Mouse (Mus musculus): ENCODE results near the gene Cdc25b. TPM values are rescaled to one million over a fixed set of nuclear protein-coding genes. Genes with fewer than 3 reads are reported as not detected.

Cdc25b gene
- total and polyA plus RNA-seq, 2 experiments from 2014 or later = 18.2 to 22.2 TPM

DNA sequence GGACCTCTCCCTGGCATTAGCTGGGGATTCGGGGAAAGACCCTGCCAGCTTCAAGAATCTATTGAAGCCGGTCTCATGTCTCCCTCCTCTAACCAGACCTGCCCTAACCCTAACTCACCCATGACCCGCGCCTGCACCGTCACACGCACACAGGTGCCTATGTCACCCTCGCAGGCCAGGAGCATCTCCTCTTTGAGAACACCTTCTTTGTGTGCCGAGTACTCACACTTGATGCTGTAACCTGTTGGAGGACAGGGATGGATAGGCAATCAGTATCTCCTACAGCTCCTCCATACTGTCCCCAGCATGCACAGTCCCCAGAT, 39.7 kb upstream of the Cdc25b start:
- Histone ChIP-seq H3K9ac (replicated peaks; ENCODE audit: low read length) (no peak overlapping the region), H3K4me2 (ENCODE audit: low read depth, low read length) (no peak overlapping the region), H3K27me3 (ENCODE audit: insufficient read depth, low read length) (no peaks in the 10 kb centered on the region), H3K27ac (no peak overlapping the region), H3K4me3 (ENCODE audit: low read length) (no peak overlapping the region), H3K4me1 (ENCODE audit: insufficient read depth, low read length) (no peaks in the 10 kb centered on the region), H3K9me3 (ENCODE audit: low read length) (no peaks in the 10 kb centered on the region), H3K36me3 (ENCODE audit: insufficient read depth, low read length) (peaks cover 55% of the 10 kb centered on the region)
- WGBS = 97% methylated on average over 8 of the region's 8 CpGs
- ATAC-seq = no peak
- TF ChIP-seq CTCF (IDR thresholded peaks at IDR 0.05; ENCODE audit: low read depth) = no peak
- no peak for DNase-seq (ENCODE audit: low spot score)

DNA sequence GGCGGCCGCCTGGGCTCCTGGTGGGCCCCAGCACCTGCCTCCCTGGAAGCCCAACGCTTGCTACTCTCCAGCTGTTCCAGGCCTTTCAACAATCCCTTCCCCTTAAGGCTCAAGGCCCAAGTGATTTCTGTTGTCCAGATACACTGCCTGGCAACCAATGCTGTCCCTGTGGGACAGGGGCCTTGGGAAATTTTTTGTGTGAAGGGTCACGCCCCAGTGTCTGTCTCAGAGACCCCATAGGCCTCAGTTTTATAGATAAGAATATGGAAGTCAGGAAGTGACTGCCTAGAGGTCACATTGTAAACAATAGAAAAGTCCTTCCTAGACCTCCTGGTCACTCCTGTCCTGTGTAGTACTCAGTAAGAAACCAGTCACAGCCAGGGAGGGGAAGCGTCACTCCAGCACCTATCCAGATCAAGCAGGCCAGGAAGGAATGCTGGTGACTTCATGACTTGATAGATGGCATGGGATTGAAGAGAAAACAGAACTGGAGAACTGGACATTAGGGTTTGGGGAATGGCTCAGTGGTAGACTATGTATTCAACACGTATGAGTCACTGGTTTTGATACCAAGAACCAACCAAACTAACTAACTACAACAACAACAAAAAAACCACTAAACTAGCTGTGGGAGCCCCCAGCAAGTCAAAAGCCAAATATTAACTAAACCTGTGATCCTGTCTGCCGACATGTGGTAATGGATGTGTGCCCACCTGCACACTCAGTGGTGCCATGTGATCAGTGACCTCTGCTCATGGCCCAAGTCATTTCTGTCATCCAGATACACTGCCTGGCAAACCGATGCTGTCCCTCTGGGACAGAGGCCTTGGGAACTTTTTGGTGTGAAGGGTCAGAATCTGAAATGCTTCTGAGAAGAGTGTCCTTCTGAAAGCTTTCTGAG, 38.1 kb upstream of the Cdc25b start:
- WGBS = 81% methylated on average over 8 of the region's 8 CpGs

DNA sequence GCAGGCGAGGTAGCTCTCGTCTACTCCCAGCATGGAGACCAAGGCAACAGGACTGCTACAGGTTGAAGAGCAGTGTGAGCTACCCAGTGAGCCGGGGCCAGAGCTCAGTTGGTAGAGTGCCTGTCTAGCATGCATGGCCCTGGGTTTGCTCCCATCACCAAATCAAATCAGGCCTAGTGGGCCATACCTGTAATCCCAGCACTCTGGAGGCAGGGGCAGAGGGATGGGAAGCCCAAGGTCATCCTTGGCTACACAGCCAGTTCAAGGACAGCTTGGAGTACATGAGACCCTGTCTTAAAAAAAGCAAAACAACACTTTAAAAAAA, 37.5 kb upstream of the Cdc25b start:
- no peak for ATAC-seq
- 91% methylated on average over 3 of the region's 3 CpGs for WGBS
- H3K9ac ChIP-seq (replicated peaks; ENCODE audit: low read length) = no peak overlapping the region
- no peak for TF ChIP-seq CTCF (IDR thresholded peaks at IDR 0.05; ENCODE audit: low read depth)
- peaks cover 68% of the 10 kb centered on the region for H3K36me3 ChIP-seq (ENCODE audit: insufficient read depth, low read length)
- H3K4me2 ChIP-seq (ENCODE audit: low read depth, low read length) = no peak overlapping the region
- no peaks in the 10 kb centered on the region for H3K27me3 ChIP-seq (ENCODE audit: insufficient read depth, low read length)
- no peak overlapping the region for H3K27ac ChIP-seq
- no peaks in the 10 kb centered on the region for H3K9me3 ChIP-seq (ENCODE audit: low read length)
- H3K4me3 ChIP-seq (ENCODE audit: low read length) = no peak overlapping the region
- no peaks in the 10 kb centered on the region for H3K4me1 ChIP-seq (ENCODE audit: insufficient read depth, low read length)
- no peak for DNase-seq (ENCODE audit: low spot score)

More for the DNA sequence above, 38.1 kb upstream of the Cdc25b start:
- H3K27me3 ChIP-seq (ENCODE audit: insufficient read depth, low read length) = no peaks in the 10 kb centered on the region
- H3K9me3 ChIP-seq (ENCODE audit: low read length) = no peaks in the 10 kb centered on the region
- DNase-seq (ENCODE audit: low spot score) (no peak), ATAC-seq (no peak)
- no peak overlapping the region for H3K27ac ChIP-seq
- no peak for TF ChIP-seq CTCF (IDR thresholded peaks at IDR 0.05; ENCODE audit: low read depth)
- no peak overlapping the region for H3K4me3 ChIP-seq (ENCODE audit: low read length)
- no peak overlapping the region for H3K4me2 ChIP-seq (ENCODE audit: low read depth, low read length)
- no peaks in the 10 kb centered on the region for H3K4me1 ChIP-seq (ENCODE audit: insufficient read depth, low read length)
- no peak overlapping the region for H3K9ac ChIP-seq (replicated peaks; ENCODE audit: low read length)
- peaks cover 68% of the 10 kb centered on the region for H3K36me3 ChIP-seq (ENCODE audit: insufficient read depth, low read length)

DNA sequence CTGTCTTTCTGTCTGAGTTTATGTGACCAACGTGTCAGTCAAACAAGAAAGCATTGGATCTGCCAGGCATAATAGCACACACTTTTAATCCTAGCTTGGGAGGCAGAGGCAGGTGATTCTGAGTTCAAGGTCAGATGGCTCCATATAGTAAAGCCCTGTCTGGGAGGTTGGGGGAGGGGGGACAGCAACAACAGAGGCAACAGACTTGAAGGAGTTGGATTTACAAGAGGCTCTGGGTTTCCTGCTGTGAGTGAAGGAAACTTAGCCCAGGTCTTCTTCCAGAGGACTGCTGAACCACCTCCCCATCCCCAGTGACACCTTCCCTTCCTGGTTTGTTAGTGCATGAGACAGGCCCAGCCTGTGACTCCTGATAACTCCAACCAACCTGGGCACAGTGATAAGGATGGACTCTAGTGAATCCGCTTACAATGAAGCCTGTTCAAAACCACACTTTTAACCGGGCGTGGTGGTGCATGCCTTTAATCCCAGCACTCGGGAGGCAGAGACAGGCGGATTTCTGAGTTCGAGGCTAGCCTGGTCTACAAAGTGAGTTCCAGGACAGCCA, 34.5 kb upstream of the Cdc25b start:
- Histone ChIP-seq H3K4me3 (ENCODE audit: low read length) (no peak overlapping the region), H3K4me1 (ENCODE audit: insufficient read depth, low read length) (no peaks in the 10 kb centered on the region), H3K9ac (replicated peaks; ENCODE audit: low read length) (no peak overlapping the region), H3K27me3 (ENCODE audit: insufficient read depth, low read length) (no peaks in the 10 kb centered on the region), H3K9me3 (ENCODE audit: low read length) (no peaks in the 10 kb centered on the region), H3K4me2 (ENCODE audit: low read depth, low read length) (no peak overlapping the region), H3K27ac (no peak overlapping the region), H3K36me3 (ENCODE audit: insufficient read depth, low read length) (peaks cover 45% of the 10 kb centered on the region)
- WGBS = 94% methylated on average over 6 of the region's 7 CpGs
- no peak for TF ChIP-seq CTCF (IDR thresholded peaks at IDR 0.05; ENCODE audit: low read depth)
- ATAC-seq (no peak), DNase-seq (ENCODE audit: low spot score) (no peak)

DNA sequence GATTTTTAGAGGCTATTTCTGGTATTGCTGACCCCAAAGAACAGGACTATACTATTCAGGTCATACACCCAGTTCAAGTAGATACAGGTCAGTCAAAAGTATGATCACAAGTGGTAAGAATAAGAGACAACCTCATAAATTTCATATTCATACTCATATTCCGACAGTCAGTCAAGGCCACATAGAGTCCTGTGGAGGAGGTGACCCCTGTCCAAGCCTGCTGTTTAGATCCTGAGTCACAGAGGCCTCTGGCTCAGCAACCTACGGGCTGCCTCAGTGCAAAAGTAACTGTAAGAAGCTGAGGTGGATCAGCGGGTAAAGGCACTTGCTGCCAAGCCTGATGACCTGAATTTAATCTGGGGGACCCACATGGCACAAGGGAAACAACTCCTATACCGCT, 32.7 kb upstream of the Cdc25b start:
- 86% methylated on average over 4 of the region's 4 CpGs for whole genome bisulfite sequencing
- ATAC-seq (no peak), DNase-seq (ENCODE audit: low spot score) (no peak)
- Histone ChIP-seq H3K36me3 (ENCODE audit: insufficient read depth, low read length) (peaks cover 27% of the 10 kb centered on the region), H3K9me3 (ENCODE audit: low read length) (no peaks in the 10 kb centered on the region), H3K9ac (replicated peaks; ENCODE audit: low read length) (no peak overlapping the region), H3K4me2 (ENCODE audit: low read depth, low read length) (no peak overlapping the region), H3K27ac (no peak overlapping the region), H3K27me3 (ENCODE audit: insufficient read depth, low read length) (no peaks in the 10 kb centered on the region), H3K4me3 (ENCODE audit: low read length) (no peak overlapping the region), H3K4me1 (ENCODE audit: insufficient read depth, low read length) (peaks cover 13% of the 10 kb centered on the region)
- TF ChIP-seq CTCF (IDR thresholded peaks at IDR 0.05; ENCODE audit: low read depth) = no peak

DNA sequence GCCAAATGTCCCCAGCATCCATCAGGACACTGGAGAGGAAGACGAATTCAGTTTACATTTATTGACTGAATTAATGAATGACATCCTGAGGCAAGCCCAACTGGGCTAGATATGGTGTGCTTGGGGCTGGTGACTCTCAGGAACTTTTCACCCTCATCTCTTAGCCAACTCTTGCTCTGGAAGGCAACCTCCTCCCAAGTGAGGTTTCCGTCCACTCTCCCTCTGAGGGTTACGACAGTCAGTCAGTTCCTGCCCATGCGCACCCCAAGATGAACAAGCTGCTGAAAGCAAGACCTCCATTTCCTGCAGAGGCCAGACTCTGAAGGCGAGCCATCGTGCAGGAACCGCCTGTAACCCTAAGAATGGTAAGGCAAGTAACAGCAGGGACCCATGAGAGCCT, 29.8 kb upstream of the Cdc25b start:
- 93% methylated on average over 7 of the region's 7 CpGs for WGBS

DNA sequence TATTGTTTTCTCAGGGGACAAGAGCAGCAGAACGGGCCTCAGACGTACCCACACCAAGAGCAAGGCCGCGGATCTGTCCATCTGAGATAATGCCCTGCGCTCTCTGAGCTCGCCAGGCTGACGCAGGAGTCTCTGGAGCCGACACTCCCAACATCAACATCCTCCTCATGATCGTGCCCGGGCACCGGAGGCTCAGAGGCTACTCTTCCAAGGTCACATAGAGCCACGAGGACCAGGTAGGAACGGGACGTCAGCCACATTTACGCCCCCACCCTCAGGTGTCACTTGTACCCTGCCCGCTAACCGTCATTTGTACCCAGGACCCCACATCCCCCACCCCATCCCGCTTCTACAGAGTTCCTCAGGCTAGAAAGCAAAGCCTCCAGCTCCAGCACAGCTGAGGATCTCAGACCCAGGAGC, 27.2 kb upstream of the Cdc25b start:
- no peaks in the 10 kb centered on the region for H3K9me3 ChIP-seq (ENCODE audit: low read length)
- no peaks in the 10 kb centered on the region for H3K27me3 ChIP-seq (ENCODE audit: insufficient read depth, low read length)
- TF ChIP-seq CTCF (IDR thresholded peaks at IDR 0.05; ENCODE audit: low read depth) = no peak
- ATAC-seq (peak; percentile 67; the same call in 1 of the 2 replicates), DNase-seq (ENCODE audit: low spot score) (peak; percentile 55)
- H3K4me3 ChIP-seq (ENCODE audit: low read length) = peak overlapping the region; percentile 62
- peak overlapping the region; percentile 93 for H3K4me2 ChIP-seq (ENCODE audit: low read depth, low read length)
- no peaks in the 10 kb centered on the region; the same call in 1 of the 2 replicates for H3K36me3 ChIP-seq (ENCODE audit: insufficient read depth, low read length)
- WGBS = under 1% methylated on average over 18 of the region's 18 CpGs
- H3K4me1 ChIP-seq (ENCODE audit: insufficient read depth, low read length) = peaks cover 13% of the 10 kb centered on the region
- peak overlapping the region; percentile 82 for H3K9ac ChIP-seq (replicated peaks; ENCODE audit: low read length)
- H3K27ac ChIP-seq = peak overlapping the region; percentile 83

More for the DNA sequence above, 29.8 kb upstream of the Cdc25b start:
- TF ChIP-seq CTCF (IDR thresholded peaks at IDR 0.05; ENCODE audit: low read depth) = no peak
- H3K4me3 ChIP-seq (ENCODE audit: low read length) = no peak overlapping the region
- H3K4me1 ChIP-seq (ENCODE audit: insufficient read depth, low read length) = peaks cover 13% of the 10 kb centered on the region
- H3K27ac ChIP-seq = no peak overlapping the region
- no peaks in the 10 kb centered on the region for H3K9me3 ChIP-seq (ENCODE audit: low read length)
- H3K4me2 ChIP-seq (ENCODE audit: low read depth, low read length) = no peak overlapping the region
- peaks cover 13% of the 10 kb centered on the region for H3K36me3 ChIP-seq (ENCODE audit: insufficient read depth, low read length)
- no peaks in the 10 kb centered on the region for H3K27me3 ChIP-seq (ENCODE audit: insufficient read depth, low read length)
- ATAC-seq (no peak), DNase-seq (ENCODE audit: low spot score) (no peak)
- no peak overlapping the region for H3K9ac ChIP-seq (replicated peaks; ENCODE audit: low read length)
